Mouse (Mus musculus): ENCODE measurements at regions not wholly inside any gene's neighbourhood (a gene's known extent, or its start where the extent isn't known, plus 50 kb on each side); places are given as distances from the start of the nearest gene placed in this dataset.
A peak's percentile ranks its signal among the peaks of the same experiment; 100 is the strongest.

GRCm38 (mm10) chr8:44094818-44095217 lies 385.0 kb upstream of the Adam34 start:
- 78% methylated on average over 1 of the region's 1 CpGs for WGBS
- H3K27ac ChIP-seq (ENCODE audit: insufficient read depth, low read depth, low read length) = no peak overlapping the region
- no peaks in the 10 kb centered on the region for H3K36me3 ChIP-seq (ENCODE audit: control insufficient read depth, insufficient read depth, low read length)
- TF ChIP-seq POLR2A (IDR thresholded peaks at IDR 0.05; ENCODE audit: low read depth, low read length) (no peak), CTCF (conservative IDR thresholded peaks at IDR 0.05; ENCODE audit: insufficient read depth, insufficient read length, low read depth, low read length) (no peak)
- H3K4me1 ChIP-seq (ENCODE audit: control insufficient read depth, insufficient read depth, low read length) = no peaks in the 10 kb centered on the region
- H3K27me3 ChIP-seq (replicated peaks; ENCODE audit: control insufficient read depth, insufficient read depth, low read length) = no peaks in the 10 kb centered on the region
- DNase-seq = no peak
- no peak overlapping the region for H3K4me3 ChIP-seq (ENCODE audit: insufficient read depth, low read depth, low read length)

- DNase-seq = no peak
- no peak overlapping the region for H3K4me3 ChIP-seq (ENCODE audit: insufficient read depth, low read depth, low read length)
- 60% methylated on average over 1 of the region's 1 CpGs for WGBS
- H3K27me3 ChIP-seq (replicated peaks; ENCODE audit: control insufficient read depth, insufficient read depth, low read length) = no peaks in the 10 kb centered on the region
- no peaks in the 10 kb centered on the region for H3K4me1 ChIP-seq (ENCODE audit: control insufficient read depth, insufficient read depth, low read length)
- no peak overlapping the region for H3K27ac ChIP-seq (ENCODE audit: insufficient read depth, low read depth, low read length)
- TF ChIP-seq CTCF (conservative IDR thresholded peaks at IDR 0.05; ENCODE audit: insufficient read depth, insufficient read length, low read depth, low read length) (no peak), POLR2A (IDR thresholded peaks at IDR 0.05; ENCODE audit: low read depth, low read length) (no peak)
- no peaks in the 10 kb centered on the region for H3K36me3 ChIP-seq (ENCODE audit: control insufficient read depth, insufficient read depth, low read length)
These were observed 383.6 kb upstream of the Adam34 start for GRCm38 (mm10) chr8:44093491-44093890.

- no peak for DNase-seq
- no peaks in the 10 kb centered on the region for H3K4me1 ChIP-seq (ENCODE audit: control insufficient read depth, insufficient read depth, low read length)
- H3K4me3 ChIP-seq (ENCODE audit: insufficient read depth, low read depth, low read length) = no peak overlapping the region
- H3K27ac ChIP-seq (ENCODE audit: insufficient read depth, low read depth, low read length) = no peak overlapping the region
- H3K27me3 ChIP-seq (replicated peaks; ENCODE audit: control insufficient read depth, insufficient read depth, low read length) = no peaks in the 10 kb centered on the region
- 74% methylated on average over 4 of the region's 4 CpGs for WGBS
- no peaks in the 10 kb centered on the region for H3K36me3 ChIP-seq (ENCODE audit: control insufficient read depth, insufficient read depth, low read length)
- no peak for TF ChIP-seq CTCF (conservative IDR thresholded peaks at IDR 0.05; ENCODE audit: insufficient read depth, insufficient read length, low read depth, low read length)
- no peak for TF ChIP-seq POLR2A (IDR thresholded peaks at IDR 0.05; ENCODE audit: low read depth, low read length)
These were observed 372.2 kb upstream of the Adam34 start for GRCm38 (mm10) chr8:44082057-44082456.

GRCm38 (mm10) chr8:44058846-44059245 lies 349.0 kb upstream of the Adam34 start:
- WGBS = 65% methylated on average over 5 of the region's 5 CpGs
- TF ChIP-seq POLR2A (IDR thresholded peaks at IDR 0.05; ENCODE audit: low read depth, low read length) = no peak
- no peak for TF ChIP-seq CTCF (conservative IDR thresholded peaks at IDR 0.05; ENCODE audit: insufficient read depth, insufficient read length, low read depth, low read length)
- H3K27ac ChIP-seq (ENCODE audit: insufficient read depth, low read depth, low read length) = no peak overlapping the region
- no peaks in the 10 kb centered on the region for H3K36me3 ChIP-seq (ENCODE audit: control insufficient read depth, insufficient read depth, low read length)
- H3K4me1 ChIP-seq (ENCODE audit: control insufficient read depth, insufficient read depth, low read length) = no peaks in the 10 kb centered on the region
- H3K4me3 ChIP-seq (ENCODE audit: insufficient read depth, low read depth, low read length) = no peak overlapping the region
- no peak for DNase-seq
- no peaks in the 10 kb centered on the region for H3K27me3 ChIP-seq (replicated peaks; ENCODE audit: control insufficient read depth, insufficient read depth, low read length)

GRCm38 (mm10) chr8:44042572-44043355 lies 332.9 kb upstream of the Adam34 start:
- Histone ChIP-seq H3K27me3 (replicated peaks; ENCODE audit: control insufficient read depth, insufficient read depth, low read length) (no peaks in the 10 kb centered on the region), H3K4me3 (ENCODE audit: insufficient read depth, low read depth, low read length) (no peak overlapping the region), H3K27ac (ENCODE audit: insufficient read depth, low read depth, low read length) (no peak overlapping the region), H3K4me1 (ENCODE audit: control insufficient read depth, insufficient read depth, low read length) (no peaks in the 10 kb centered on the region), H3K36me3 (ENCODE audit: control insufficient read depth, insufficient read depth, low read length) (no peaks in the 10 kb centered on the region)
- no peak for DNase-seq
- TF ChIP-seq CTCF (conservative IDR thresholded peaks at IDR 0.05; ENCODE audit: insufficient read depth, insufficient read length, low read depth, low read length) = no peak
- TF ChIP-seq POLR2A (IDR thresholded peaks at IDR 0.05; ENCODE audit: low read depth, low read length) = no peak
- whole genome bisulfite sequencing = 94% methylated on average over 8 of the region's 8 CpGs

GRCm38 (mm10) chr8:44034211-44034610 lies 324.4 kb upstream of the Adam34 start:
- no peak for DNase-seq
- Histone ChIP-seq H3K27me3 (replicated peaks; ENCODE audit: control insufficient read depth, insufficient read depth, low read length) (no peaks in the 10 kb centered on the region), H3K27ac (ENCODE audit: insufficient read depth, low read depth, low read length) (no peak overlapping the region), H3K36me3 (ENCODE audit: control insufficient read depth, insufficient read depth, low read length) (no peaks in the 10 kb centered on the region), H3K4me3 (ENCODE audit: insufficient read depth, low read depth, low read length) (no peak overlapping the region), H3K4me1 (ENCODE audit: control insufficient read depth, insufficient read depth, low read length) (no peaks in the 10 kb centered on the region; the same call in 1 of the 2 replicates)
- 29% methylated on average over 4 of the region's 4 CpGs for WGBS
- no peak for TF ChIP-seq CTCF (conservative IDR thresholded peaks at IDR 0.05; ENCODE audit: insufficient read depth, insufficient read length, low read depth, low read length)
- no peak for TF ChIP-seq POLR2A (IDR thresholded peaks at IDR 0.05; ENCODE audit: low read depth, low read length)

GRCm38 (mm10) chr8:44031376-44031775 lies 321.5 kb upstream of the Adam34 start:
- Histone ChIP-seq H3K27me3 (replicated peaks; ENCODE audit: control insufficient read depth, insufficient read depth, low read length) (no peaks in the 10 kb centered on the region), H3K27ac (ENCODE audit: insufficient read depth, low read depth, low read length) (no peak overlapping the region), H3K4me3 (ENCODE audit: insufficient read depth, low read depth, low read length) (no peak overlapping the region), H3K36me3 (ENCODE audit: control insufficient read depth, insufficient read depth, low read length) (no peaks in the 10 kb centered on the region), H3K4me1 (ENCODE audit: control insufficient read depth, insufficient read depth, low read length) (peaks cover 3% of the 10 kb centered on the region; the same call in 1 of the 2 replicates)
- TF ChIP-seq POLR2A (IDR thresholded peaks at IDR 0.05; ENCODE audit: low read depth, low read length) (no peak), CTCF (conservative IDR thresholded peaks at IDR 0.05; ENCODE audit: insufficient read depth, insufficient read length, low read depth, low read length) (no peak)
- peak; percentile 33 for DNase-seq
- 64% methylated on average over 2 of the region's 2 CpGs for WGBS

All from kidney, adult 2 months (tissue).